Mouse (Mus musculus): ENCODE measurements at regions not wholly inside any gene's neighbourhood (a gene's known extent, or its start where the extent isn't known, plus 50 kb on each side); places are given as distances from the start of the nearest gene placed in this dataset.

DNA sequence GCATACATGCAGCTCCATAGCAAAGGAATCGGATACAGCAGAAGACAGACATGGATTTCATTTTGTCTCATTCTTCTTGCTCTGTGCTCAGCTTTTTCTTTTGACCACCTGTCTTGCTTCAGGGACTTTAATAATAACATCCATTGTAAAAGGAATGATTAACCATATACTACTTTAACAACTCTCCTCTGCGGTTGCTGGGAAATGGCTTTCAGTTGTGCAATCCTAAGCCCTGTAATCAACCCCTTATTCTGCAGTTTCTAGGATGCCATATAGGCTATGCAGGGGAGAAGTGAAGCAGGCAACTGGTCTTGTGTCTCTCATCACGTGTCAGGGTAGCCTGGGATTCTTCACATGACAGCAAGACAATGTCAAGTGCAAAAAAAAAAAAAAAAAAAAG lies 135.8 kb upstream of the Igf1 start:
- DNase-seq (ENCODE audit: low spot score): no peak

DNA sequence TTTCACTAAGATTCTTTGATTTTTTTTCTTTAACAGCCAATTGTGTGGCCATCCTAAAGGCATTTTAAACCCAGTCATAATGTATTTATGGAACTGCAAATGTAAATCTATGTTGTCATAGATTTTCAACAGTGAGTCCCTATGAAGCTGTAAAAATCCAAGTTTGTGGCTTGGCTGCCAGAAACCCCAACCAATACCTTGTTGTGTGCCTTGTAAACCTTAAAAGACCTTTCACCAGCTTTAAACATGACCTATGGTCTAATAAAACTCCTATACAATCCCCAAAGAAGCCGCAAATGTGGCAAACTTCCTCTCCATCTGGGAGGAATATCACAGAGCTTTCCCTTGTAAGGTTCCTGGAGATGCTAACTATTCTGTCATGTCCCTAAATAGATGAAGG lies 125.4 kb upstream of the Igf1 start:
- DNase-seq (ENCODE audit: low spot score): no peak

GRCm38 (mm10) chr10:87733241-87733640 lies 124.8 kb upstream of the Igf1 start:
- DNase-seq (ENCODE audit: low spot score): peak; percentile 30

DNA sequence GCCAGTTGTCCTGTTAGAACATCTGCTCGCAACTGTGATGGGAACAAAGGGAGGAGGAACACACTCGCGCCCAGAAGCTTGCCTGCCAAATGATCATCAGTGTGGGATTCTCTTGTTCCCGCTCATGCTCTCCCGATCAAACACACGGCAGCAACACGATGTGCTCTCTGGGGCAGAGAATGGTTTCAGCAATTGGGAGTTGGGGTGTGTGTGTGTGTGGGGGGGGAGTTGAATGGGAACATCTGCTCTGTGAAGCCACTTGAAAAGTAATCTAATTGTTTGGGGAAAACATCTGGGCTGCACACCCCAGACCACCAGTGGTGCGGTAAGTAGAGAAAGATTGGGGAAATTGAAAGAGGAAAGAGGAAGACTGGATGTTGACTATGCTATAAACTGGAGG lies 117.7 kb upstream of the Igf1 start:
- DNase-seq (ENCODE audit: low spot score): no peak

DNA sequence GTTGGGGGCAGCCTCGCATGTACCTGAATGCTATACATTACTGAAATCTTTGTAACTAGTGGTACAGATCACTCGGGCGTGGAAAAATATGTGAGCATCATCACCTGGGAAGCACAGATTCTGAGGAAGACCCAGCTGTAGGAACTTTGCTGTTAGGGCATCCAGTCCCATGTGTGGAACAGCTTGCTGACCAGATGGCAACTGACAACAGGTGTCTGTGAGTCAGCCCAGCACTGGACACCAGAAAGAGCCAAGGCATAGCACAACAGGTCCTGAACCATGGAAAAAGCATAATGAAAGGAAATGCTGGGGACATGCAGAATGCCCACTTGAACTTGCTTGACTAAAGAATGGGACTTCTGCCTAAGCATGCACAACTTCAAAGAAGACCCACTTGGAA lies 115.3 kb upstream of the Igf1 start:
- DNase-seq (ENCODE audit: low spot score): no peak

GRCm38 (mm10) chr10:87747846-87748552 lies 110.1 kb upstream of the Igf1 start:
- DNase-seq (ENCODE audit: low spot score): no peak

- DNase-seq (ENCODE audit: low spot score): no peak
These were observed 109.4 kb upstream of the Igf1 start for GRCm38 (mm10) chr10:87748631-87749193.

GRCm38 (mm10) chr10:87750321-87750720 lies 107.7 kb upstream of the Igf1 start:
- DNase-seq (ENCODE audit: low spot score): no peak

GRCm38 (mm10) chr10:87750972-87751371 lies 107.1 kb upstream of the Igf1 start:
- no peak for DNase-seq (ENCODE audit: low spot score)

GRCm38 (mm10) chr10:87752117-87752516 lies 105.9 kb upstream of the Igf1 start:
- no peak for DNase-seq (ENCODE audit: low spot score)

DNA sequence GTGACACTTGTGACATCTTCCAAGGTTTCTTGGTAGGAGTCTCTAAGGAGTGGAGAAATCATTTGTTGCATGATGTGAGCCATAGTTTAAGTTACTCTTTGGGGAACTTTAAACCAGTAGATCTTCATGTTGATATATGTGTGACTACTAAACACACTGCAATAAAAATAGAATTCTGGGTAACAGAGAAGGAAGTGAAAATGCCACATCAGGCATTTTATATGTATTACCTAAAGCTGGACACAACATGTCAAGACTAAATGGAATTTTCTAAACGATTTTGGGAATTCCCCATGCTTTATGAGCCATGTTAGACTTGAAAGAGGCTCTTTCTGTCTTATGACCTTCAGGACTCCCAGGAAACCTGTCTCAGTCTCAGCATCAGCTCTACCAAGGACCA lies 104.6 kb upstream of the Igf1 start:
- DNase-seq (ENCODE audit: low spot score): no peak

- no peak for DNase-seq (ENCODE audit: low spot score)
These were observed 96.5 kb upstream of the Igf1 start for GRCm38 (mm10) chr10:87761528-87762030.

DNA sequence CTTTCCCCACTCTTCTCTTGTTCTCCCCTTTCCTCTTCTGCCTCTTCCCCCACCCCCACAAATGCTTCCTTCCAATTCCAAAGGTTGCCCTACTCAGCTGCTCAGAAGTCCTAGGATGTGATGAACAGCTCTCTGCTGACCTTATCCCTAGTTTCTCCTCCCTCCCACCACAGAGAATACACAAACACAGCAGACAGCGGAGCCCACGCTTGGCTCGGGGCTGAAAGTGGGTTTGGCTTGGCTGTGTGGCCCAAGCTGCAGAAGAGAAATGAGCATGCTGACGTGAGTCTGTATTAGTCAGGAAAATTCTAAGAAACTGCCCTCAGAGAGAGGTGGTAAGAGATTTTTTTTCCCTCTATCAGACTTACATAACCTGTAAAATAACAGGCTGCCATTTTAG lies 70.5 kb upstream of the Igf1 start:
- peak; percentile 77 for DNase-seq (ENCODE audit: low spot score)

- DNase-seq (ENCODE audit: low spot score): peak; percentile 8
These were observed 65.7 kb upstream of the Igf1 start for GRCm38 (mm10) chr10:87792346-87792745.

GRCm38 (mm10) chr10:87803936-87804791 lies 53.9 kb upstream of the Igf1 start:
- no peak for DNase-seq (ENCODE audit: low spot score)

GRCm38 (mm10) chr10:87804792-87805082 lies 53.3 kb upstream of the Igf1 start:
- no peak for DNase-seq (ENCODE audit: low spot score)

All from adipocyte (in vitro differentiated cells).